Mouse (Mus musculus) bone marrow, adult 2 months (tissue): ENCODE measurements around the gene Ptgfrn. TPM values are rescaled to one million over a fixed set of nuclear protein-coding genes. Genes with fewer than 3 reads are reported as not detected.

Experiments
- H3K27ac ChIP-seq: fragments of 200-500 bp; 2 replicates; pipeline ENCODE4 v1.5.1; 2012; ENCODE audit warnings: low read depth, mild to moderate bottlenecking, control low read depth, inconsistent platforms, low read length; ENCODE audit not compliant: control insufficient read depth, poor library complexity, insufficient read depth
- H3K4me1 ChIP-seq: fragments of 200-500 bp; 2 replicates; pipeline ENCODE4 v1.6.1; 2011; ENCODE audit warnings: low read length; ENCODE audit not compliant: control insufficient read depth, insufficient read depth
- H3K4me3 ChIP-seq: fragments of 200-500 bp; replicated peaks from 2 replicates; pipeline ENCODE3; 2011; ENCODE audit warnings: mild to moderate bottlenecking, low read depth, low read length, control low read depth; ENCODE audit not compliant: control insufficient read depth
- CTCF ChIP-seq: fragments of 200-500 bp; IDR thresholded peaks from 2 replicates; pipeline ENCODE4 v1.5.1; 2011; ENCODE audit warnings: low read length, control low read depth; ENCODE audit not compliant: control insufficient read depth, insufficient read depth
- POLR2A ChIP-seq: fragments of 200-500 bp; IDR thresholded peaks from 2 replicates; pipeline ENCODE4 v1.6.1; 2011; ENCODE audit warnings: low read depth, mild to moderate bottlenecking, control low read depth, low read length, borderline replicate concordance; ENCODE audit not compliant: control insufficient read depth
- WGBS: fragments of 180-500 bp; shearing (Covaris S2); methylation state at CpG from one replicate; pipeline ENCODE4 v1.1.7; 2018; 5-methylcytosine and 5-hydroxymethylcytosine counted together
- polyA plus RNA-seq: library from polyadenylated mRNA; stranded (reverse); fragments of >200 nt; gene quantifications from 2 replicates; pipeline ENCODE4 v1.2.4, GENCODE M21; 2011; ENCODE audit warnings: low replicate concordance; ENCODE audit not compliant: missing spikeins, insufficient read depth, insufficient read length

Gene Ptgfrn
- polyA plus RNA-seq, 1 experiment: 1.6 TPM

DNA sequence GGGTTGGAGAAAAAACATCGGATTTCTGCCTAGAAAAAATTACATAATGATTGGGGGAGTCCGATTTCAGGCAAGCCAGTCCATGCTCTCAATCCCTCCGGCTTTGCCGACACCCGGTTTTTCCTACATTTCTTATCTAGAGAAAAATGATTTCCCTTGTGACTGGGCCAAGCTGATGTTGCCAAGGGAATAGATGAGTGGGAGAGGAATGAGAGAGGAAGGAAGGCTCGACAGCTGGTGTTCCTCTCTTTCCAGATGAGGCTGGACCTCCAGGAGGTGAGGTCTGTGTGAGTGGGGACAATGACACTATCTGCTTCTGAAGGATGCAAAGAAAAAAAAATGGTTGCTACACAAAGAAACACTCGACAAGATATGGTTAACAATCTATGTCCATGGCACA is 116.9 kb downstream of the Ptgfrn start:
- H3K27ac ChIP-seq: no peak overlapping the region
- 78% methylated on average over 7 of the region's 7 CpGs for WGBS

More for the DNA sequence above, 116.9 kb downstream of the Ptgfrn start:
- TF ChIP-seq CTCF (no peak), POLR2A (no peak)
- Histone ChIP-seq H3K4me1 (peaks cover 4% of the 10 kb centered on the region), H3K4me3 (no peak overlapping the region)

Other genes starting within 250 kb of the Ptgfrn start
- 0.45 and 1.9 TPM in 2 replicates for gene Trim45, start 188.1 kb downstream of the Ptgfrn start, polyA plus RNA-seq
- gene Ttf2, start 140.6 kb downstream of the Ptgfrn start, polyA plus RNA-seq: 10.1 and 14.0 TPM in 2 replicates
- gene Cd101, start 80.7 kb downstream of the Ptgfrn start, polyA plus RNA-seq: 2.6 and 7.8 TPM in 2 replicates
- 10.9 and 29.0 TPM in 2 replicates for gene Cd2, start 177.7 kb upstream of the Ptgfrn start, polyA plus RNA-seq